Mouse (Mus musculus): ENCODE measurements around the gene Adgrf1.

- TF ChIP-seq CTCF (IDR thresholded peaks at IDR 0.05; ENCODE audit: extremely low read depth, insufficient read length, insufficient replicate concordance, low read depth, low read length) (no peak), POLR2A (IDR thresholded peaks at IDR 0.05; ENCODE audit: low read depth, low read length) (no peak)
Observed at GRCm38 (mm10) chr17:43329761-43330183, 59.6 kb downstream of the Adgrf1 start.
